Mouse (Mus musculus): ENCODE data around the gene Klk1b27. TPM values are rescaled to one million over a fixed set of nuclear protein-coding genes. Genes with fewer than 3 reads are reported as not detected.

The Klk1b27 gene
- polyA plus RNA-seq, 1 experiment from 2014 or later = not detected

Other genes starting within 250 kb of the Klk1b27 start
- gene Klk7, start 241.0 kb upstream of the Klk1b27 start, polyA plus RNA-seq (2015; fragmentation: Nextera tagmentation; extraction: Ambion mirVana) = not detected in 2 replicates
- gene Klk6, start 227.8 kb upstream of the Klk1b27 start, polyA plus RNA-seq (2015; fragmentation: Nextera tagmentation; extraction: Ambion mirVana) = 0.10 TPM in 1 of 2 replicates, not detected in the other
- gene Klk5, start 210.3 kb upstream of the Klk1b27 start, polyA plus RNA-seq (2015; fragmentation: Nextera tagmentation; extraction: Ambion mirVana) = not detected in 2 replicates
- gene Klk4, start 171.1 kb upstream of the Klk1b27 start, polyA plus RNA-seq (2015; fragmentation: Nextera tagmentation; extraction: Ambion mirVana) = not detected in 2 replicates
- 0.17 TPM in 1 of 2 replicates, not detected in the other for gene Klk15, start 118.5 kb upstream of the Klk1b27 start, polyA plus RNA-seq (2015; fragmentation: Nextera tagmentation; extraction: Ambion mirVana)
- gene Klk1b8, start 101.6 kb upstream of the Klk1b27 start, polyA plus RNA-seq (2015; fragmentation: Nextera tagmentation; extraction: Ambion mirVana) = 0.97 and 1.2 TPM in 2 replicates
- not detected in 2 replicates for gene Klk1b1, start 85.5 kb upstream of the Klk1b27 start, polyA plus RNA-seq (2015; fragmentation: Nextera tagmentation; extraction: Ambion mirVana)
- gene Klk1b9, start 76.2 kb upstream of the Klk1b27 start, polyA plus RNA-seq (2015; fragmentation: Nextera tagmentation; extraction: Ambion mirVana) = not detected in 2 replicates
- gene Klk1b11, start 56.4 kb upstream of the Klk1b27 start, polyA plus RNA-seq (2015; fragmentation: Nextera tagmentation; extraction: Ambion mirVana) = not detected in 2 replicates
- not detected in 2 replicates for gene Klk1b26, start 40.1 kb upstream of the Klk1b27 start, polyA plus RNA-seq (2015; fragmentation: Nextera tagmentation; extraction: Ambion mirVana)
- not detected in 2 replicates for gene Klk1b21, start 50.0 kb downstream of the Klk1b27 start, polyA plus RNA-seq (2015; fragmentation: Nextera tagmentation; extraction: Ambion mirVana)
- gene Klk1b22, start 60.4 kb downstream of the Klk1b27 start, polyA plus RNA-seq (2015; fragmentation: Nextera tagmentation; extraction: Ambion mirVana) = not detected in 2 replicates
- gene Klk1b16, start 84.5 kb downstream of the Klk1b27 start, polyA plus RNA-seq (2015; fragmentation: Nextera tagmentation; extraction: Ambion mirVana) = 0.20 TPM in 1 of 2 replicates, not detected in the other
- gene Klk1b24, start 135.9 kb downstream of the Klk1b27 start, polyA plus RNA-seq (2015; fragmentation: Nextera tagmentation; extraction: Ambion mirVana) = not detected in 2 replicates
- gene Klk1b3, start 145.9 kb downstream of the Klk1b27 start, polyA plus RNA-seq (2015; fragmentation: Nextera tagmentation; extraction: Ambion mirVana) = 0.21 and 0.55 TPM in 2 replicates
- 0.16 and 0.37 TPM in 2 replicates for gene Klk1b4, start 155.1 kb downstream of the Klk1b27 start, polyA plus RNA-seq (2015; fragmentation: Nextera tagmentation; extraction: Ambion mirVana)
- 0.10 and 0.16 TPM in 2 replicates for gene Klk1b5, start 163.7 kb downstream of the Klk1b27 start, polyA plus RNA-seq (2015; fragmentation: Nextera tagmentation; extraction: Ambion mirVana)
- 44.2 and 51.8 TPM in 2 replicates for gene Klk1, start 173.1 kb downstream of the Klk1b27 start, polyA plus RNA-seq (2015; fragmentation: Nextera tagmentation; extraction: Ambion mirVana)
- 0.09 TPM in 1 of 2 replicates, not detected in the other for gene Gm36864, start 183.9 kb downstream of the Klk1b27 start, polyA plus RNA-seq (2015; fragmentation: Nextera tagmentation; extraction: Ambion mirVana)
- gene 1700028J19Rik, start 194.4 kb downstream of the Klk1b27 start, polyA plus RNA-seq (2015; fragmentation: Nextera tagmentation; extraction: Ambion mirVana) = 1.4 and 1.6 TPM in 2 replicates
- gene 2410002F23Rik, start 194.4 kb downstream of the Klk1b27 start, polyA plus RNA-seq (2015; fragmentation: Nextera tagmentation; extraction: Ambion mirVana) = 101 and 114 TPM in 2 replicates
- gene Acp4, start 205.1 kb downstream of the Klk1b27 start, polyA plus RNA-seq (2015; fragmentation: Nextera tagmentation; extraction: Ambion mirVana) = not detected in 2 replicates
- gene Gm15517, start 209.2 kb downstream of the Klk1b27 start, polyA plus RNA-seq (2015; fragmentation: Nextera tagmentation; extraction: Ambion mirVana) = not detected in 2 replicates